Mouse (Mus musculus) heart, adult 2 months (tissue): ENCODE measurements at regions not wholly inside any gene's neighbourhood (a gene's known extent, or its start where the extent isn't known, plus 50 kb on each side); places are given as distances from the start of the nearest gene placed in this dataset.
A peak's percentile ranks its signal among the peaks of the same experiment; 100 is the strongest.

Source experiments
- DNase-seq, 2 experiments: peaks; one replicate each; pipeline ENCODE4 v3.0.0; 2021
- H3K27ac ChIP-seq: fragments of 200-600 bp; 2 replicates; pipeline ENCODE4 v1.8.1; 2022
- H3K27me3 ChIP-seq: fragments of 200-500 bp; 2 replicates; pipeline ENCODE4 v1.6.1; 2012; ENCODE audit warnings: mild to moderate bottlenecking, low read length, inconsistent platforms, mixed read lengths; ENCODE audit not compliant: control insufficient read depth, insufficient read depth
- H3K36me3 ChIP-seq: fragments of 200-500 bp; 2 replicates; pipeline ENCODE4 v1.6.1; 2012; ENCODE audit warnings: low read length, inconsistent platforms; ENCODE audit not compliant: control insufficient read depth, insufficient read depth
- H3K4me1 ChIP-seq: fragments of 200-500 bp; 2 replicates; pipeline ENCODE4 v1.6.1; 2011; ENCODE audit warnings: low read length; ENCODE audit not compliant: control insufficient read depth, insufficient read depth
- H3K4me3 ChIP-seq: fragments of 200-600 bp; 2 replicates; pipeline ENCODE4 v1.8.1; 2022
- H3K79me2 ChIP-seq: fragments of 200-500 bp; replicated peaks from 2 replicates; pipeline ENCODE4 v1.6.1; 2012; ENCODE audit warnings: mild to moderate bottlenecking, inconsistent platforms, low read length, moderate library complexity, mixed read lengths; ENCODE audit not compliant: control insufficient read depth, insufficient read depth
- H3K9ac ChIP-seq: fragments of 200-500 bp; 2 replicates; pipeline ENCODE4 v1.6.1; 2012; ENCODE audit warnings: low read depth, mild to moderate bottlenecking, control low read depth, inconsistent platforms, low read length, mixed read lengths
- CTCF ChIP-seq: fragments of 200-600 bp; IDR thresholded peaks from 2 replicates; pipeline ENCODE4 v1.8.1; 2022; ENCODE audit warnings: antibody characterized with exemption, mild to moderate bottlenecking, moderate library complexity
- EP300 ChIP-seq: fragments of 200-500 bp; IDR thresholded peaks from 2 replicates; pipeline ENCODE4 v1.6.1; 2011; ENCODE audit warnings: low read depth, low read length, control low read depth; ENCODE audit not compliant: insufficient read depth
- POLR2A ChIP-seq: fragments of 200-500 bp; IDR thresholded peaks from 2 replicates; pipeline ENCODE4 v1.6.1; 2011; ENCODE audit warnings: mild to moderate bottlenecking, low read depth, low read length, control low read depth; ENCODE audit not compliant: insufficient read depth
- WGBS: fragments of 180-500 bp; shearing (Covaris S2); methylation state at CpG from one replicate; pipeline ENCODE4 v1.1.7; 2018; 5-methylcytosine and 5-hydroxymethylcytosine counted together
- intact Hi-C: fragments of 180-260 bp; cut with DNase I; formaldehyde crosslinking; loops from one replicate; pipeline ENCODE4 v1.15.1; 2025

DNA sequence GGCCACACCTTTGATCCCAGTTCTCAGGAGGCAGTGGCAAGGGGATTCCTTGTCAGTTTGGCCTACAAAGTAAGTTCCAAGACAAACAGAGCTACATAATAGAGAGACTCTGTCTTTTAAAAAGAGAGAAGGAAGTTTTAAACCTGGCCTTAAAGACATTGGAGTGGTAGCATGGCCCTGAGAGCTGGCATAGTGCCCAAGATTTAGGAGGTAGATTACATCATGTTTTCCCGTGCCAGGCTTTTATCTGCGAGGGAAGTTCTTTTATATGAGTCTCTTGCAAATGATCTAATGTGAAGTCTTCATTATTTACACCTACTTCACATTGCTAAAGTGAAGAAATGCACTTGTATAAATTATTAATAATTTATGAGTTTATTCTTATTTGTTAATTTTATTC lies 119.8 kb downstream of the Cd24a start:
- no peaks in the 10 kb centered on the region for H3K4me1 ChIP-seq
- no peak overlapping the region for H3K4me3 ChIP-seq
- no peak overlapping the region for H3K9ac ChIP-seq
- H3K79me2 ChIP-seq: no peaks in the 10 kb centered on the region
- WGBS: 40% methylated on average over 2 of the region's 2 CpGs
- no peak overlapping the region for H3K27ac ChIP-seq
- DNase-seq: no peak
- H3K36me3 ChIP-seq: no peaks in the 10 kb centered on the region
- no peak for TF ChIP-seq POLR2A
- TF ChIP-seq CTCF: no peak
- no peak for TF ChIP-seq EP300
- intact Hi-C loops: no loop called here
- H3K27me3 ChIP-seq: no peaks in the 10 kb centered on the region

DNA sequence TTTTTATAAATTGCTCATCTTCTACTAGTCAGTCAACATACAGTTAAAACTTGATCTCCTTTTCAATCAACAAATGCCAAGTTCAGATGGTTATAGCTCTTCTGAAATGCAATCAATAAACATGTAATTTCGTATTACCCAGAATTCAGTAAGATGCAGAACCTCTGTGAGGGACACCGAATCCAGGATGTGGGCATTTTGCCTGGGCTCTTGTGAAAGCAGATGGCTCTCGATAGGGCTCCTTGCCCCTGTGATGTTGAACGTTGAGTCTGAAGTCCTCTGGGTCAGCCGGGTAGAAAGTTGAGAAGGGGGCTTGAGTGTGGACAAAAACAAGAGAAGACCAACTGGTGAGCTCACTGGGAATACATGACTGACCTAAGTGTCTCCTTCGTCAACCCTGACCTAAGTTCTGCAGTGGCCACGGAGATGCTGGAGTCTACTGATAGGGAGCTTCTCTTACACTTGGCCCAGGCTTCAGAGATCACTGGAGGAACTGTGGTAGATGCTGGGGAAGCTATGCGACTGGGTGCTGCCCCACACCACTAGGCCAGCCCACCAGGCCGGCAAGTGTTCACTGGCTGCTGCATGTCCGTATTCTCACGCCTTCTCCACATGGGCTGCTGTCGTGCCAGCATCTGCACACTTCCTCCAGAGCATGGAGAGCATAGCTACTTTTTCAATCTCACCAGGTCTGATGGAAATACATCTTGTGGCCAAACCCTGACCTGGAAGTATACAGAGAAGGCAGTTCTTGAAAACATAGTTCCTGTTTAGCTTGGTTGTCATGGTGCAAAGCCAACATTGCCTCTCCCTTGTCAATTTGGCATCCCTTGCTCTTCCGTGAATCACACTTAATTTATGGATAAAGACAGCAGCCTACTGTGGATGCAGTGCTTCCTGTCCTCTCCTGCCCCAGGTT lies 122.5 kb downstream of the Cd24a start:
- H3K36me3 ChIP-seq: no peaks in the 10 kb centered on the region
- TF ChIP-seq CTCF (no peak), EP300 (no peak), POLR2A (no peak)
- 79% methylated on average over 13 of the region's 13 CpGs for WGBS
- DNase-seq: no peak
- intact Hi-C loops: no loop called here
- H3K79me2 ChIP-seq: no peaks in the 10 kb centered on the region
- no peak overlapping the region for H3K27ac ChIP-seq
- no peak overlapping the region for H3K9ac ChIP-seq
- H3K4me3 ChIP-seq: no peak overlapping the region
- 0 out of 2 replicates have a peak, but pooled peaks cover under 1% of the 10 kb centered on the region for H3K27me3 ChIP-seq
- no peaks in the 10 kb centered on the region for H3K4me1 ChIP-seq

DNA sequence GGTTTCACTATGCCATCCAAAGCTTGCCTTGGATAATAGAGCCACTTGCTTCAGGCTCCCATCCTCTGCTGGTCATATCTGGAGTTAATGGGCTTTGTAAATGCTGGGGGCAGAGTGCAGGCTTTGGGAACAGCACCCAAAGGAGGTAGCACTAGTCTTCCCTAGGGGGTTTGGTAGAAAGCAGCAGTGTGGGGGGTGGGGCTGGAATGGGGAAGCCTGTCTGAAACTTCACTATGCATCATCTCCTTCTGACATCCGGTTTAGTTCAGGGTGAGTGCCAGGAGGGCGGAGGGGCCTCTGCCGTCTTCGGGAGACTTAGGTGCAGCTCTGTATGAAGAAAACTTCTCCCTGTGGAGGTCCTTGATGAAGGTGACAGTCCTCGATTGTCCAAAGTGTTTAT lies 124.8 kb downstream of the Cd24a start:
- Histone ChIP-seq H3K27ac (no peak overlapping the region), H3K27me3 (0 out of 2 replicates have a peak, but pooled peaks cover 2% of the 10 kb centered on the region), H3K4me1 (no peaks in the 10 kb centered on the region), H3K79me2 (no peaks in the 10 kb centered on the region), H3K4me3 (no peak overlapping the region), H3K9ac (no peak overlapping the region), H3K36me3 (no peaks in the 10 kb centered on the region)
- intact Hi-C loops: no loop called here
- peak in 1 of 2 experiments; percentile 14 for DNase-seq
- 47% methylated on average over 5 of the region's 5 CpGs for WGBS
- TF ChIP-seq CTCF: no peak
- TF ChIP-seq POLR2A: no peak
- TF ChIP-seq EP300: no peak

GRCm38 (mm10) chr10:43706001-43706988 lies 128.2 kb downstream of the Cd24a start:
- WGBS: 45% methylated on average over 17 of the region's 17 CpGs
- Histone ChIP-seq H3K27ac (no peak overlapping the region), H3K27me3 (0 out of 2 replicates have a peak, but pooled peaks cover 2% of the 10 kb centered on the region), H3K79me2 (no peaks in the 10 kb centered on the region), H3K36me3 (no peaks in the 10 kb centered on the region), H3K9ac (no peak overlapping the region), H3K4me3 (no peak overlapping the region), H3K4me1 (no peaks in the 10 kb centered on the region)
- TF ChIP-seq CTCF: peak; percentile 19; the same call in 1 of the 2 replicates
- TF ChIP-seq POLR2A: no peak
- no peak for DNase-seq
- intact Hi-C loops: no loop called here

DNA sequence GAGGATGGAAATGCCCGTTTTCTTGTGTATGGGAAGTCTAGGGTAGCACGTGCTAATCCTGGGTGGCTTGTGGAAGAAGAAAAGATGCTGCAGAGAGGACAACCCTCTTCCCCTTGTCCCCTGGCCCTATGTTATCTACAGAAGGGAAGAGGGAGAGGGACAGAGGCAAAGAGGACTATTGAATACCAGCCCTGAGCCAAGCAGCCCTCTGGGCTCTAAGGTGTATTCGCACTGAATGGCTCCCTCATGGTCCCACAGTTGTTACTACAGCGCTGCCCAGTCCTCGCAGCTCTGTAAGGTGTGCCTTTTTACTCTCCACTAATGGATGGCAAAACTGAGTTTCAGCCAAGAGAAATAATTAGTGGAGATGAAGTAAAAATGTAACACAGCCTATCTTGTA lies 128.9 kb downstream of the Cd24a start:
- H3K4me1 ChIP-seq: no peaks in the 10 kb centered on the region
- no peaks in the 10 kb centered on the region for H3K36me3 ChIP-seq
- intact Hi-C loops: no loop called here
- no peak overlapping the region for H3K4me3 ChIP-seq
- H3K79me2 ChIP-seq: no peaks in the 10 kb centered on the region
- WGBS: 79% methylated on average over 5 of the region's 5 CpGs
- H3K9ac ChIP-seq: no peak overlapping the region
- no peak overlapping the region for H3K27ac ChIP-seq
- no peak for TF ChIP-seq EP300
- no peak for TF ChIP-seq CTCF
- 0 out of 2 replicates have a peak, but pooled peaks cover 2% of the 10 kb centered on the region for H3K27me3 ChIP-seq
- DNase-seq: no peak
